Mouse (Mus musculus): Measurements from ENCODE around the gene Map3k11.

DNA sequence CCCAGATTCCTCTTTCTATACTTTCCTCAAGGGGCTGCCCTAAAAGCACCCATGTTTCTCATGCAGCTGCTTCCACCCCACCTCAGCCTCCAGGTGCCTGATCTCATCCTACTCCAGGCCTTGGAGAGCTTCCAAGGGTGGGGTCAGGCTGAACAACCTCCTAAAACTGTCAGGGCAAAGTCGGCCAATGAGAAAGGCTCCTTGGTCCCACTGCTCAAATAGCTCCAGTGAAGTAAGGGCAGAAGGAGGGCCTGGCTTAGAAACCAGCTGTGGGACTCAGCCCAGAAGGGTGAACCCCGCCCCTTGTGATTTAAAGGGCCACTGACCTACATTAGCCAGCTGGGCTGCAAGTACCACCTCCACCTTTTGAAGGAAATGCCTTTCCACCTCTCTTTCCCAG is 25.2 kb downstream of the Map3k11 start:
- TF ChIP-seq CTCF (IDR thresholded peaks at IDR 0.05; ENCODE audit: low read depth) (no peak), EP300 (IDR thresholded peaks at IDR 0.05; ENCODE audit: low read depth) (no peak)
